Mouse (Mus musculus) heart, embryonic 14.5 days (tissue): ENCODE results near the gene Birc6. TPM values are rescaled to one million over a fixed set of nuclear protein-coding genes. Genes with fewer than 3 reads are reported as not detected.

Experiments used
- ATAC-seq: fragments of 200-750 bp; cut with Nextera tagmentation; 2 replicates; pipeline ENCODE4 v1.8.0; 2017; ENCODE audit warnings: low read depth, moderate TSS enrichment; ENCODE audit not compliant: insufficient number of reproducible peaks, insufficient read depth, low FRiP score
- H3K27ac ChIP-seq, 2 experiments: fragments of 200-500 bp in 1 of 2; fragments of 300-500 bp in 1 of 2; sonication (generic) in 1 of 2; replicated peaks in 1 of 2; 2 replicates each; pipeline ENCODE4 v1.5.1; 2012 to 2014; ENCODE audit warnings: low read depth in 2 of 2, low read length in 2 of 2, control low read depth in 1 of 2, mild to moderate bottlenecking in 1 of 2, mixed read lengths in 1 of 2; ENCODE audit not compliant: control insufficient read depth in 1 of 2, insufficient read depth in 1 of 2
- H3K27me3 ChIP-seq: fragments of 300-500 bp; sonication (generic); 2 replicates; pipeline ENCODE4 v1.6.1; 2014; ENCODE audit warnings: mild to moderate bottlenecking, low read length, control low read depth; ENCODE audit not compliant: control insufficient read depth, insufficient read depth
- H3K36me3 ChIP-seq: fragments of 300-500 bp; sonication (generic); 2 replicates; pipeline ENCODE4 v1.6.1; 2014; ENCODE audit warnings: mild to moderate bottlenecking, control low read depth, low read length, mixed read lengths; ENCODE audit not compliant: control insufficient read depth, insufficient read depth
- H3K4me1 ChIP-seq, 2 experiments: fragments of 200-500 bp in 1 of 2; fragments of 300-500 bp in 1 of 2; sonication (generic) in 1 of 2; 2 replicates each; pipeline ENCODE4 v1.6.1; 2012 to 2014; ENCODE audit warnings: low read length in 2 of 2, control low read depth in 1 of 2, mixed read lengths in 1 of 2; ENCODE audit not compliant: control insufficient read depth in 2 of 2, insufficient read depth in 2 of 2
- H3K4me2 ChIP-seq: fragments of 300-500 bp; sonication (generic); 2 replicates; pipeline ENCODE4 v1.6.1; 2014; ENCODE audit warnings: mild to moderate bottlenecking, low read length
- H3K4me3 ChIP-seq, 2 experiments: fragments of 200-500 bp in 1 of 2; fragments of 300-500 bp in 1 of 2; sonication (generic) in 1 of 2; 2 replicates each; pipeline ENCODE4 v1.5.1; 2012 to 2014; ENCODE audit warnings: low read length in 2 of 2, mild to moderate bottlenecking in 2 of 2, control low read depth in 1 of 2, low read depth in 1 of 2, moderate library complexity in 1 of 2; ENCODE audit not compliant: control insufficient read depth in 1 of 2, insufficient read depth in 1 of 2
- H3K9ac ChIP-seq: fragments of 300-500 bp; sonication (generic); 2 replicates; pipeline ENCODE4 v1.6.1; 2014; ENCODE audit warnings: mild to moderate bottlenecking, low read length
- H3K9me3 ChIP-seq: fragments of 300-500 bp; sonication (generic); 2 replicates; pipeline ENCODE4 v1.6.1; 2016; ENCODE audit warnings: low read length, control low read depth; ENCODE audit not compliant: control insufficient read depth
- WGBS: fragments of 180-500 bp; shearing (Covaris S2); extraction: QIAGEN DNeasy Blood & Tissue Kit; methylation state at CpG from one replicate; pipeline ENCODE4 v1.1.7; 2014; 5-methylcytosine and 5-hydroxymethylcytosine counted together
- polyA plus RNA-seq: library from polyadenylated mRNA; unstranded; fragments of >200 nt; fragmentation: Nextera tagmentation; extraction: Ambion mirVana; gene quantifications from 2 replicates; pipeline ENCODE4 v1.2.1, GENCODE M21; 2014

Birc6 gene
- polyA plus RNA-seq, 1 experiment from 2014 or later: 75.3 TPM

- 51% methylated on average over 2 of the region's 2 CpGs for WGBS
- no peak for ATAC-seq
- Histone ChIP-seq H3K4me3 (no peak overlapping the region), H3K9ac (no peak overlapping the region), H3K4me2 (no peak overlapping the region), H3K36me3 (no peaks in the 10 kb centered on the region), H3K4me1 (no peaks in the 10 kb centered on the region), H3K27me3 (no peaks in the 10 kb centered on the region), H3K27ac (no peak overlapping the region; a peak in 1 of 4 replicates), H3K9me3 (no peaks in the 10 kb centered on the region)
Observed at GRCm38 (mm10) chr17:74507934-74508333, 20.2 kb upstream of the Birc6 start.

- H3K4me2 ChIP-seq: no peak overlapping the region
- no peak for ATAC-seq
- H3K9me3 ChIP-seq: no peaks in the 10 kb centered on the region
- no peak overlapping the region for H3K27ac ChIP-seq
- no peaks in the 10 kb centered on the region for H3K27me3 ChIP-seq
- H3K4me3 ChIP-seq: no peak overlapping the region
- no peak overlapping the region for H3K9ac ChIP-seq
- 90% methylated on average over 3 of the region's 3 CpGs for WGBS
- H3K4me1 ChIP-seq: no peaks in the 10 kb centered on the region
- no peaks in the 10 kb centered on the region for H3K36me3 ChIP-seq
Observed at GRCm38 (mm10) chr17:74508600-74508999, 19.5 kb upstream of the Birc6 start.

- H3K9me3 ChIP-seq: no peaks in the 10 kb centered on the region
- WGBS: 76% methylated on average over 2 of the region's 2 CpGs
- no peak overlapping the region for H3K4me3 ChIP-seq
- H3K4me1 ChIP-seq: no peaks in the 10 kb centered on the region
- H3K27ac ChIP-seq: no peak overlapping the region
- no peaks in the 10 kb centered on the region for H3K36me3 ChIP-seq
- no peaks in the 10 kb centered on the region for H3K27me3 ChIP-seq
- no peak overlapping the region for H3K9ac ChIP-seq
- ATAC-seq: no peak
- no peak overlapping the region for H3K4me2 ChIP-seq
Observed at GRCm38 (mm10) chr17:74512308-74512707, 15.8 kb upstream of the Birc6 start.

GRCm38 (mm10) chr17:74522797-74523723 lies 5.0 kb upstream of the Birc6 start:
- peaks cover 0 to 8% of the 10 kb centered on the region in 2 experiments; a peak in 2 of 4 replicates for H3K4me1 ChIP-seq
- H3K27me3 ChIP-seq: no peaks in the 10 kb centered on the region
- ATAC-seq: no peak
- H3K9me3 ChIP-seq: no peaks in the 10 kb centered on the region
- no peaks in the 10 kb centered on the region for H3K36me3 ChIP-seq
- no peak overlapping the region for H3K9ac ChIP-seq
- H3K4me2 ChIP-seq: no peak overlapping the region
- H3K27ac ChIP-seq: no peak overlapping the region
- 82% methylated on average over 8 of the region's 8 CpGs for WGBS
- no peak overlapping the region for H3K4me3 ChIP-seq

GRCm38 (mm10) chr17:74526117-74526516 lies 2.0 kb upstream of the Birc6 start:
- H3K4me3 ChIP-seq: no peak overlapping the region
- H3K36me3 ChIP-seq: no peaks in the 10 kb centered on the region
- no peaks in the 10 kb centered on the region for H3K27me3 ChIP-seq
- no peaks in the 10 kb centered on the region for H3K9me3 ChIP-seq
- no peak overlapping the region for H3K27ac ChIP-seq
- H3K4me1 ChIP-seq: peaks cover 0 to 25% of the 10 kb centered on the region in 2 experiments; a peak in 2 of 4 replicates
- ATAC-seq: no peak
- no peak overlapping the region for H3K9ac ChIP-seq
- WGBS: 97% methylated on average over 2 of the region's 2 CpGs
- no peak overlapping the region for H3K4me2 ChIP-seq

- Histone ChIP-seq H3K4me2 (peak overlapping the region; percentile 65), H3K36me3 (no peaks in the 10 kb centered on the region), H3K4me1 (peaks cover 0 to 25% of the 10 kb centered on the region in 2 experiments; a peak in 2 of 4 replicates), H3K27me3 (no peaks in the 10 kb centered on the region), H3K9me3 (no peaks in the 10 kb centered on the region), H3K9ac (peak overlapping the region; percentile 78), H3K4me3 (peak overlapping the region in 1 of 2 experiments; percentile 43; a peak in 3 of 4 replicates), H3K27ac (peak overlapping the region; percentile 98)
- 86% methylated on average over 9 of the region's 9 CpGs for WGBS
- ATAC-seq: no peak
Observed at GRCm38 (mm10) chr17:74526806-74527653, 1.1 kb upstream of the Birc6 start.

GRCm38 (mm10) chr17:74528648-74529532 lies 795 bp downstream of the Birc6 start:
- Histone ChIP-seq H3K4me3 (peak overlapping the region; percentile 70 to 98), H3K27me3 (no peaks in the 10 kb centered on the region), H3K4me2 (peak overlapping the region; percentile 91), H3K4me1 (peaks cover 0 to 29% of the 10 kb centered on the region in 2 experiments; a peak in 2 of 4 replicates), H3K27ac (peak overlapping the region; percentile 92 to 99), H3K36me3 (no peaks in the 10 kb centered on the region), H3K9me3 (no peaks in the 10 kb centered on the region), H3K9ac (peak overlapping the region; percentile 98)
- WGBS: under 1% methylated on average over 67 of the region's 72 CpGs
- peak; percentile 45 for ATAC-seq
